Mouse (Mus musculus) adrenal gland, postnatal 4 days (tissue): ENCODE results near the gene D5Ertd579e. TPM values are rescaled to one million over a fixed set of nuclear protein-coding genes. Genes with fewer than 3 reads are reported as not detected.

Experiments used
- total RNA-seq, 2 experiments: library from RNA; stranded (reverse); gene quantifications; 2 replicates each; pipeline ENCODE4 v1.2.3; 2021

Gene D5Ertd579e
- total RNA-seq, 2 experiments from 2014 or later: 55.2 to 62.3 TPM

Other genes with a start within 250 kb of the D5Ertd579e start
- gene Grpel1, start 231.0 kb downstream of the D5Ertd579e start, total RNA-seq: 10 to 100 TPM; 66.7 to 70.8 TPM
- gene Tada2b, start 211.7 kb downstream of the D5Ertd579e start, total RNA-seq: 10 to 100 TPM; 30.1 to 32.2 TPM
- under 1 TPM; 0.20 to 0.42 TPM for gene Ccdc96, start 211.4 kb downstream of the D5Ertd579e start, total RNA-seq
- gene Tbc1d14, start 102.7 kb downstream of the D5Ertd579e start, total RNA-seq: 10 to 100 TPM; 50.3 to 65.3 TPM
- 10 to 100 TPM; 25.7 to 27.5 TPM for gene Bloc1s4, start 52.6 kb upstream of the D5Ertd579e start, total RNA-seq
- 100 to 1,000 TPM; 495 to 515 TPM for gene Mrfap1, start 100.7 kb upstream of the D5Ertd579e start, total RNA-seq
- gene Man2b2, start 134.6 kb upstream of the D5Ertd579e start, total RNA-seq: 10 to 100 TPM; 60.2 to 62.4 TPM
- 10 to 100 TPM; 12.8 to 12.9 TPM for gene Ppp2r2c, start 172.5 kb upstream of the D5Ertd579e start, total RNA-seq